Mouse (Mus musculus) c-Kit-positive CD71-positive TER-119-positive erythroid progenitor cells, embryonic 14.5 days (primary cell): Measurements from ENCODE around the gene Gm45785.
A peak's percentile ranks its signal among the peaks of the same experiment; 100 is the strongest.
"Not testable (repeated sequence)": the region's sequence is repeated elsewhere in the genome, so short reads cannot be mapped to it uniquely, and the experiment has no call there.

Experiments used
- DNase-seq: peaks from one replicate; pipeline ENCODE4 v3.0.0-alpha.2; 2013; ENCODE audit warnings: low spot score

Gm45785 gene

GRCm38 (mm10) chr7:140855860-140856784 is at the start of gene Gm45785:
Gm45785 (minus strand) TSS chr7:140856331.
- DNase-seq, result peak; percentile 81

- DNase-seq, result no peak
These were observed 49.5 kb upstream of the Gm45785 start for GRCm38 (mm10) chr7:140905642-140906081.

GRCm38 (mm10) chr7:140903212-140903611 is 47.1 kb upstream of the Gm45785 start:
- DNase-seq, result peak; percentile 60

- no peak for DNase-seq
These were observed 46.1 kb upstream of the Gm45785 start for GRCm38 (mm10) chr7:140902036-140902875.

- no peak for DNase-seq
These were observed 44.1 kb upstream of the Gm45785 start, which contains the start of gene Cox8b for GRCm38 (mm10) chr7:140900220-140900619. Cox8b (minus strand) TSS chr7:140900446.

- no peak for DNase-seq
These were observed 43.0 kb upstream of the Gm45785 start for GRCm38 (mm10) chr7:140899121-140899520.

- DNase-seq, result no peak
These were observed 41.7 kb upstream of the Gm45785 start for GRCm38 (mm10) chr7:140897863-140898262.

GRCm38 (mm10) chr7:140894611-140895010 is 38.5 kb upstream of the Gm45785 start:
- no peak for DNase-seq

GRCm38 (mm10) chr7:140894031-140894430 is 37.9 kb upstream of the Gm45785 start:
- no peak for DNase-seq

GRCm38 (mm10) chr7:140890636-140891035 is 34.5 kb upstream of the Gm45785 start:
- DNase-seq, result not testable (repeated sequence)

GRCm38 (mm10) chr7:140882469-140882803 is 26.3 kb upstream of the Gm45785 start:
- DNase-seq, result no peak

GRCm38 (mm10) chr7:140881696-140882468 is 25.8 kb upstream of the Gm45785 start, which contains the start of the genes Psmd13 and Sirt3:
Psmd13 (plus strand) TSS chr7:140881968.
Sirt3 (minus strand) TSS chr7:140882309.
- DNase-seq, result peak; percentile 92

GRCm38 (mm10) chr7:140880865-140881515 is 24.9 kb upstream of the Gm45785 start:
- DNase-seq, result peak; percentile 25

- DNase-seq, result no peak
These were observed 24.3 kb upstream of the Gm45785 start for GRCm38 (mm10) chr7:140880419-140880818.

GRCm38 (mm10) chr7:140879355-140879754 is 23.2 kb upstream of the Gm45785 start:
- DNase-seq, result no peak

GRCm38 (mm10) chr7:140877364-140877763 is 21.2 kb upstream of the Gm45785 start:
- no peak for DNase-seq

GRCm38 (mm10) chr7:140874224-140874623 is 18.1 kb upstream of the Gm45785 start:
- no peak for DNase-seq

GRCm38 (mm10) chr7:140864761-140865160 is 8.6 kb upstream of the Gm45785 start:
- no peak for DNase-seq

- DNase-seq, result no peak
These were observed 4.6 kb upstream of the Gm45785 start for GRCm38 (mm10) chr7:140860728-140861127.

GRCm38 (mm10) chr7:140859997-140860396 is 3.9 kb upstream of the Gm45785 start:
- DNase-seq, result no peak

GRCm38 (mm10) chr7:140858746-140859145 is 2.6 kb upstream of the Gm45785 start:
- no peak for DNase-seq
